ENCODE assay signal across 17 mouse cellular contexts in genomic region chr9:122103550-122104284, GRCm38 (mm10). TPM values are rescaled to one million over a fixed set of nuclear protein-coding genes. Genes with fewer than 3 reads are reported as not detected.
DNase-seq lines count a peak whose midpoint lies in the region; ATAC-seq and TF ChIP-seq lines count a peak whose summit lies in the region.
"Had no signal": no experiment of that assay in that cellular context is flagged by ENCODE, and none has a peak within 500 bp of the region (broad histone marks: within the 10 kb centered on the region; RNA-seq: fewer than 3 reads in every experiment).

No protein-coding gene starts in this region.

- H3K27ac ChIP-seq in MEL (ENCODE audit: control insufficient read depth, low read depth, low read length) = no peak overlapping the region
- H3K27ac ChIP-seq: gastrocnemius, adult 2 months; kidney, postnatal 0 days; layer of hippocampus, adult 2 months; limb, embryonic 13.5 days; midbrain, embryonic 10.5 days had no signal

- no peak overlapping the region for H3K4me3 ChIP-seq in MEL (ENCODE audit: control insufficient read depth in 1 of 2, insufficient read depth in 1 of 2, low read depth in 2 of 2, low read length in 2 of 2)
- H3K4me3 ChIP-seq: gastrocnemius, adult 2 months; layer of hippocampus, adult 2 months; limb, embryonic 13.5 days; midbrain, embryonic 10.5 days had no signal

- H3K27me3 ChIP-seq in MEL (ENCODE audit: control insufficient read depth in 1 of 2, insufficient read depth in 2 of 2, low read length in 2 of 2) (no peaks in the 10 kb centered on the region), Patski (no peaks in the 10 kb centered on the region)
- H3K27me3 ChIP-seq: limb, embryonic 13.5 days had no signal

- peaks cover 0 to 4% of the 10 kb centered on the region in 2 experiments; a peak in 1 of 4 replicates for H3K36me3 ChIP-seq in MEL (ENCODE audit: control insufficient read depth in 1 of 2, insufficient read depth in 2 of 2, low read length in 2 of 2)
- H3K36me3 ChIP-seq: limb, embryonic 13.5 days; midbrain, embryonic 10.5 days had no signal

- ATAC-seq in Patski = peak; percentile 62
- ATAC-seq in megakaryocyte-erythroid progenitor cell, adult 5-6 weeks (replicated peaks; ENCODE audit: low FRiP score, low TSS enrichment, poor library complexity, severe bottlenecking) = peak; percentile 81
- ATAC-seq: forebrain, embryonic 16.5 days had no signal

- in situ Hi-C loops in Patski (cut with MboI; ENCODE audit: low pct_unique_long_range_greater_than_20kb) = no loop called here

- 0 out of 4 replicates have a peak, but pooled peaks cover 0 to 5% of the 10 kb centered on the region in 2 experiments for H3K4me1 ChIP-seq in MEL (ENCODE audit: control insufficient read depth in 1 of 2, insufficient read depth in 2 of 2, low read length in 2 of 2)
- H3K4me1 ChIP-seq: limb, embryonic 13.5 days; midbrain, embryonic 10.5 days had no signal

- no peaks in the 10 kb centered on the region for H3K79me2 ChIP-seq in MEL (ENCODE audit: control insufficient read depth, insufficient read depth, low read length, poor library complexity)

- no peak for TF ChIP-seq POLR2A in MEL (IDR thresholded peaks at IDR 0.05; ENCODE audit: control insufficient read depth in 1 of 2, insufficient read depth in 1 of 2, low read depth in 1 of 2, low read length in 2 of 2, poor library complexity in 1 of 2)

- no peak overlapping the region for H3K9ac ChIP-seq in MEL (ENCODE audit: control insufficient read depth, low read depth, low read length, poor library complexity, severe bottlenecking)
- H3K9ac ChIP-seq: limb, embryonic 13.5 days had no signal

- DNase-seq in MEL (ENCODE audit: low read depth, low spot score) = peak; percentile 70
- no peak for DNase-seq in Patski (ENCODE audit: low read depth, low spot score)
- peak; percentile 79 for DNase-seq in liver
- no peak for DNase-seq in left cerebral cortex, adult 18-20 months (ENCODE audit: low spot score in 2 of 2)
- DNase-seq in adrenal gland, postnatal 10 days = no peak
- DNase-seq in layer of hippocampus, adult 9-11 months = no peak
- DNase-seq in thymus, postnatal 4 days = no peak
- DNase-seq: cerebellum, adult 2 months; gastrocnemius, adult 2 months; lung, postnatal 10 days; thymus, postnatal 14 days had no signal

- CTCF ChIA-PET in Patski (lab: Charles Lee) = interaction anchor here (1.2 kb wide), 1 partner anchor 75 kb away, joined by 3 read pairs; no protein-coding TSS in a partner anchor

- peak; percentile 55 to 60 for TF ChIP-seq EP300 in MEL (IDR thresholded peaks at IDR 0.05; ENCODE audit: low read depth in 1 of 2, low read length in 2 of 2)

- no peaks in the 10 kb centered on the region for H3K9me3 ChIP-seq in MEL (replicated peaks; ENCODE audit: insufficient read depth, low read length)
- H3K9me3 ChIP-seq: limb, embryonic 13.5 days; midbrain, embryonic 10.5 days had no signal

- TF ChIP-seq RAD21 in MEL (IDR thresholded peaks at IDR 0.05; ENCODE audit: low read depth, low read length) = no peak

- POLR2A ChIA-PET in Patski (lab: Charles Lee) = no interaction called here

- TF ChIP-seq CTCF in MEL (IDR thresholded peaks at IDR 0.05 in 2 of 3, conservative IDR thresholded peaks at IDR 0.05 in 1 of 3; ENCODE audit: control insufficient read depth in 1 of 3, insufficient read depth in 1 of 3, low read depth in 2 of 3, low read length in 3 of 3, poor library complexity in 1 of 3, severe bottlenecking in 1 of 3) (no peak), Patski (IDR thresholded peaks at IDR 0.05) (no peak)

TF ChIP-seq in MEL, 35 proteins besides CTCF, POLR2A, EP300 and RAD21:
- no peak for TF ChIP-seq MAFK (IDR thresholded peaks at IDR 0.05; ENCODE audit: borderline replicate concordance, low read depth, low read length)
- TF ChIP-seq CHD2 (IDR thresholded peaks at IDR 0.05; ENCODE audit: low read length) = no peak
- no peak for TF ChIP-seq UBTF (IDR thresholded peaks at IDR 0.05; ENCODE audit: borderline replicate concordance, insufficient read depth, low read depth, low read length)
- TF ChIP-seq ETS1 (IDR thresholded peaks at IDR 0.05; ENCODE audit: low read depth, low read length) = 0 out of 2 replicates have a peak, but pooled peaks have one; percentile 14
- 0 out of 2 replicates have a peak, but pooled peaks have one; percentile 51 for TF ChIP-seq TCF12 (IDR thresholded peaks at IDR 0.05; ENCODE audit: low read depth, low read length)
- TF ChIP-seq MYC (IDR thresholded peaks at IDR 0.05; ENCODE audit: low read depth, low read length) = no peak
- no peak for TF ChIP-seq NRF1 (IDR thresholded peaks at IDR 0.05; ENCODE audit: insufficient read depth, low read depth, low read length, poor library complexity, severe bottlenecking)
- TF ChIP-seq GATA1 (IDR thresholded peaks at IDR 0.05; ENCODE audit: low read depth, low read length) = peak; percentile 63
- TF ChIP-seq RCOR1 (IDR thresholded peaks at IDR 0.05; ENCODE audit: low read depth, low read length) = peak; percentile 56; the same call in 1 of the 2 replicates
- TF ChIP-seq TAL1 (IDR thresholded peaks at IDR 0.05; ENCODE audit: low read length) = peak; percentile 27; the same call in 1 of the 2 replicates
- TF ChIP-seq MAX (IDR thresholded peaks at IDR 0.05; ENCODE audit: low read length) = 0 out of 2 replicates have a peak, but pooled peaks have one; percentile 15
- no peak for TF ChIP-seq MXI1 (IDR thresholded peaks at IDR 0.05; ENCODE audit: low read depth, low read length)
- no peak for TF ChIP-seq USF2 (IDR thresholded peaks at IDR 0.05; ENCODE audit: borderline replicate concordance in 1 of 2, insufficient read depth in 1 of 2, low read depth in 1 of 2, low read length in 2 of 2)
- 0 out of 2 replicates have a peak, but pooled peaks have one; percentile 32 for TF ChIP-seq TBP (IDR thresholded peaks at IDR 0.05; ENCODE audit: low read depth, low read length)
- TF ChIP-seq ZC3H11A (IDR thresholded peaks at IDR 0.05; ENCODE audit: low read depth, low read length) = no peak
- no peak for TF ChIP-seq CHD1 (IDR thresholded peaks at IDR 0.05; ENCODE audit: low read depth, low read length)

RNA-seq across cellular contexts. Expression of gene Snrk, which starts 13.3 kb away (rescaled TPM):
- total RNA-seq in MEL (2012; rRNA removed) = 10.7 and 11.8 TPM in 2 replicates
- polyA plus RNA-seq in MEL (2012; ENCODE audit: insufficient read depth in 1 of 2, insufficient read length in 2 of 2, low read depth in 1 of 2, low replicate concordance in 2 of 2, missing spikeins in 1 of 2) (100 to 1,000 TPM in 1 of 2 experiments, 1 to 10 TPM in 1; 9.1 to 446 TPM), Patski (2021) (28.1 TPM)
- 8.5 and 16.9 TPM in 2 replicates for total RNA-seq in megakaryocyte-erythroid progenitor cell, adult 5-6 weeks (2014; fragmentation: Nextera tagmentation)
- 15.9 and 26.7 TPM in 2 replicates for total RNA-seq in megakaryocyte-erythroid progenitor cell, adult 5-6 weeks (2017)
- total RNA-seq in left cerebral cortex, adult 18-20 months (2021) = 100 to 1,000 TPM; 120 to 122 TPM
- 100 to 1,000 TPM; 202 to 285 TPM for total RNA-seq in adrenal gland, postnatal 10 days (2021)

Comparison
In these comparisons a context has a peak if more than half of its experiments do, and no peak if none do; other contexts are left out.
1. DNase-seq: peak in MEL (single experiment) and liver (single experiment); none in Patski (single experiment), left cerebral cortex, adult 18-20 months (0 of 2), adrenal gland, postnatal 10 days (single experiment), layer of hippocampus, adult 9-11 months (single experiment) and thymus, postnatal 4 days (single experiment).